Mouse (Mus musculus): ENCODE measurements around the gene Nisch. TPM values are rescaled to one million over a fixed set of nuclear protein-coding genes. Genes with fewer than 3 reads are reported as not detected.

The Nisch gene
- polyA plus RNA-seq, 1 experiment = 257 TPM

GRCm38 (mm10) chr14:31166827-31167226 lies 49.9 kb downstream of the Nisch start:
- DNase-seq (ENCODE audit: low read depth in 1 of 2, low spot score in 2 of 2) = no peak
- H3K27me3 ChIP-seq (ENCODE audit: control insufficient read depth, insufficient read depth, low read length) = no peaks in the 10 kb centered on the region
- H3K36me3 ChIP-seq (ENCODE audit: control insufficient read depth, insufficient read depth, low read length) = peaks cover 11% of the 10 kb centered on the region
- TF ChIP-seq CTCF (IDR thresholded peaks at IDR 0.05; ENCODE audit: extremely low read depth, insufficient read depth, insufficient read length, insufficient replicate concordance) = no peak
- TF ChIP-seq POLR2A (IDR thresholded peaks at IDR 0.05; ENCODE audit: low read depth, low read length) = no peak
- H3K27ac ChIP-seq (ENCODE audit: insufficient read depth, low read length) = no peak overlapping the region
- no peak overlapping the region for H3K4me3 ChIP-seq (ENCODE audit: extremely low read depth, insufficient read depth, insufficient read length)
- WGBS = 55% methylated on average over 9 of the region's 9 CpGs
- H3K4me1 ChIP-seq (ENCODE audit: control insufficient read depth, insufficient read depth, insufficient read length) = no peaks in the 10 kb centered on the region; the same call in 1 of the 2 replicates

DNA sequence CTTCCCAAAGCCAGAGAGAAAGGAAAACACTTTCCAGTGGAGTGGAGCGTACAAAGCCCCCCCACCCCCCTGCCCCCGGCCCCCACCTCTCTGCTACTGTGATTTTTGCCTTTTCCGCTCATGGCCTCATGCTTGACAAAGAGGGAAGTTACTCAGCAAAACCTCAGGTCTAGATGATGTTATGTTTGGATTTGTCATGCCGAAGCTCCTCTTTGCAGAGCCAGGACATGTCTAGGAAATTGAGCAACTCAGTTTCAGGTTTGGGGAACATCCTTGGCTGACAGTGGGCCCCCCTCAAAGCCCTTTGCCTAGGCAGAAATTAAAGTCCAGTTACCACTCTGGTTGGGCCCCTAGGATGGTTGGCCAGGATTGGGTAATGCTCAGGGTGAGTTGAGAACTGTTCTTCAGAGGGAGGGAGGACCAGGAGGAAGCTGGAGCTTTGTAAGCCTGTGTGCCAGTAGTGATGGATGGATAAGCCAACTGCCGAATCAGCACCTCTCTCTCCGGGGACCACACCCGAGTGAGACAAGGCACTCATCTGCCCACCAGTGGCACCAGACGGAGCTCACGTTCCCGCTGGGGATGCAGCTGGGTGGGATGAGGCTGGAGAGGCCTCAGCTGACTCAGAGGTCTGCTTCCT lies 50.6 kb downstream of the Nisch start:
- no peak overlapping the region; the same call in 1 of the 2 replicates for H3K4me3 ChIP-seq (ENCODE audit: extremely low read depth, insufficient read depth, insufficient read length)
- H3K4me1 ChIP-seq (ENCODE audit: control insufficient read depth, insufficient read depth, insufficient read length) = no peaks in the 10 kb centered on the region; the same call in 1 of the 2 replicates
- no peak for TF ChIP-seq POLR2A (IDR thresholded peaks at IDR 0.05; ENCODE audit: low read depth, low read length)
- TF ChIP-seq CTCF (IDR thresholded peaks at IDR 0.05; ENCODE audit: extremely low read depth, insufficient read depth, insufficient read length, insufficient replicate concordance) = no peak
- H3K27me3 ChIP-seq (ENCODE audit: control insufficient read depth, insufficient read depth, low read length) = no peaks in the 10 kb centered on the region
- no peak for DNase-seq (ENCODE audit: low read depth in 1 of 2, low spot score in 2 of 2)
- H3K27ac ChIP-seq (ENCODE audit: insufficient read depth, low read length) = no peak overlapping the region
- WGBS = 11% methylated on average over 10 of the region's 10 CpGs
- peaks cover 3% of the 10 kb centered on the region for H3K36me3 ChIP-seq (ENCODE audit: control insufficient read depth, insufficient read depth, low read length)

- Histone ChIP-seq H3K36me3 (ENCODE audit: control insufficient read depth, insufficient read depth, low read length) (no peaks in the 10 kb centered on the region), H3K4me1 (ENCODE audit: control insufficient read depth, insufficient read depth, insufficient read length) (no peaks in the 10 kb centered on the region; the same call in 1 of the 2 replicates), H3K4me3 (ENCODE audit: extremely low read depth, insufficient read depth, insufficient read length) (no peak overlapping the region), H3K27ac (ENCODE audit: insufficient read depth, low read length) (no peak overlapping the region), H3K27me3 (ENCODE audit: control insufficient read depth, insufficient read depth, low read length) (no peaks in the 10 kb centered on the region)
- TF ChIP-seq CTCF (IDR thresholded peaks at IDR 0.05; ENCODE audit: extremely low read depth, insufficient read depth, insufficient read length, insufficient replicate concordance) (no peak), POLR2A (IDR thresholded peaks at IDR 0.05; ENCODE audit: low read depth, low read length) (no peak)
- 35% methylated on average over 7 of the region's 7 CpGs for WGBS
- no peak for DNase-seq (ENCODE audit: low read depth in 1 of 2, low spot score in 2 of 2)
Measured at GRCm38 (mm10) chr14:31165458-31165857, 51.3 kb downstream of the Nisch start.

DNA sequence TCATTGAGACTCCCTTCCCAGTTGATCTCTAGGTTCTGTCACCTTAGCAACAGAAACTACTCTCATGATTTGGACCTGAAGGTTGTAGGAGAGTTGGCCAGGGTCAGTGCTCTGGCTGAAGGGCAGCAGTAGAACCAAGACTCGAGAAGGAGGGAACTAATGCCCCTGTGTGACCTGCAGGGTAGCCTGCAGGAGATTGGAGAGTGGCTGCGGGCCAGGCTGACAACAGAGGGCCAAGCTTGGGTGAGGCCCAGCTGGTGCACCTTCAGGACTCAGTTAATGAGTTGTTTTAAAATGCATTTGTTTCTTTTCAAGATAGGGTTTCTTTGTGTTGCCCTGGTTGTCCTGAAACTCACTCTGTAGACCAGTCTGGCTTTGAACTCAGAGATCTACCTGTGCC lies 51.7 kb downstream of the Nisch start:
- Histone ChIP-seq H3K4me1 (ENCODE audit: control insufficient read depth, insufficient read depth, insufficient read length) (no peaks in the 10 kb centered on the region; the same call in 1 of the 2 replicates), H3K36me3 (ENCODE audit: control insufficient read depth, insufficient read depth, low read length) (no peaks in the 10 kb centered on the region), H3K27ac (ENCODE audit: insufficient read depth, low read length) (no peak overlapping the region), H3K27me3 (ENCODE audit: control insufficient read depth, insufficient read depth, low read length) (no peaks in the 10 kb centered on the region), H3K4me3 (ENCODE audit: extremely low read depth, insufficient read depth, insufficient read length) (no peak overlapping the region)
- WGBS = 68% methylated on average over 2 of the region's 2 CpGs
- TF ChIP-seq POLR2A (IDR thresholded peaks at IDR 0.05; ENCODE audit: low read depth, low read length) = no peak
- TF ChIP-seq CTCF (IDR thresholded peaks at IDR 0.05; ENCODE audit: extremely low read depth, insufficient read depth, insufficient read length, insufficient replicate concordance) = no peak
- DNase-seq (ENCODE audit: low read depth in 1 of 2, low spot score in 2 of 2) = no peak

GRCm38 (mm10) chr14:31164067-31164466 lies 52.7 kb downstream of the Nisch start:
- no peak for DNase-seq (ENCODE audit: low read depth in 1 of 2, low spot score in 2 of 2)
- no peaks in the 10 kb centered on the region for H3K36me3 ChIP-seq (ENCODE audit: control insufficient read depth, insufficient read depth, low read length)
- H3K4me1 ChIP-seq (ENCODE audit: control insufficient read depth, insufficient read depth, insufficient read length) = no peaks in the 10 kb centered on the region; the same call in 1 of the 2 replicates
- no peaks in the 10 kb centered on the region for H3K27me3 ChIP-seq (ENCODE audit: control insufficient read depth, insufficient read depth, low read length)
- 71% methylated on average over 8 of the region's 8 CpGs for WGBS
- no peak overlapping the region for H3K27ac ChIP-seq (ENCODE audit: insufficient read depth, low read length)
- H3K4me3 ChIP-seq (ENCODE audit: extremely low read depth, insufficient read depth, insufficient read length) = no peak overlapping the region
- TF ChIP-seq POLR2A (IDR thresholded peaks at IDR 0.05; ENCODE audit: low read depth, low read length) = no peak
- no peak for TF ChIP-seq CTCF (IDR thresholded peaks at IDR 0.05; ENCODE audit: extremely low read depth, insufficient read depth, insufficient read length, insufficient replicate concordance)

- Histone ChIP-seq H3K36me3 (ENCODE audit: control insufficient read depth, insufficient read depth, low read length) (no peaks in the 10 kb centered on the region), H3K27ac (ENCODE audit: insufficient read depth, low read length) (no peak overlapping the region), H3K4me1 (ENCODE audit: control insufficient read depth, insufficient read depth, insufficient read length) (no peaks in the 10 kb centered on the region; the same call in 1 of the 2 replicates), H3K27me3 (ENCODE audit: control insufficient read depth, insufficient read depth, low read length) (no peaks in the 10 kb centered on the region), H3K4me3 (ENCODE audit: extremely low read depth, insufficient read depth, insufficient read length) (no peak overlapping the region)
- no peak for DNase-seq (ENCODE audit: low read depth in 1 of 2, low spot score in 2 of 2)
- TF ChIP-seq CTCF (IDR thresholded peaks at IDR 0.05; ENCODE audit: extremely low read depth, insufficient read depth, insufficient read length, insufficient replicate concordance) (no peak), POLR2A (IDR thresholded peaks at IDR 0.05; ENCODE audit: low read depth, low read length) (no peak)
- 82% methylated on average over 10 of the region's 10 CpGs for WGBS
Measured at GRCm38 (mm10) chr14:31161638-31162037, 55.1 kb downstream of the Nisch start.

DNA sequence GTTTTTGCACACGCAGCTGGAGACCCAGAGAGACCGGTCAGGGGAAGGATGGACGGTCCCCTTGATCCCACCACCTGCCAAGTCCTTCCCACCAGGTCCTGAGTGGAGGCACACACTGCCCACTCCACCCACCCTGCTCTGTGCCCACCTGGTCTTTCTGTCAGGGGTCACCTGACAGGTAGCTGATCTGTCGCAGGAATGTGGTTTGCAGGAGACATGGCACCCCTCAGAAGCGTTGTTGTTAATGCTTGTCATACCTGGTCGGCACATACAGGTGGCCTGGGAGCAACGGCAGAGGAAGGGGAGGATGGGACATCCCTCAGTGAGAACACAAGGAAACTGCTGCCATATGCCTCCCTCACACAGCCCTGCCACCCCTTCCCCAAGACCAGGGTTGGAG lies 55.6 kb downstream of the Nisch start:
- DNase-seq (ENCODE audit: low read depth in 1 of 2, low spot score in 2 of 2) = no peak
- TF ChIP-seq POLR2A (IDR thresholded peaks at IDR 0.05; ENCODE audit: low read depth, low read length) (no peak), CTCF (IDR thresholded peaks at IDR 0.05; ENCODE audit: extremely low read depth, insufficient read depth, insufficient read length, insufficient replicate concordance) (no peak)
- Histone ChIP-seq H3K27ac (ENCODE audit: insufficient read depth, low read length) (no peak overlapping the region), H3K4me3 (ENCODE audit: extremely low read depth, insufficient read depth, insufficient read length) (no peak overlapping the region), H3K27me3 (ENCODE audit: control insufficient read depth, insufficient read depth, low read length) (no peaks in the 10 kb centered on the region), H3K36me3 (ENCODE audit: control insufficient read depth, insufficient read depth, low read length) (no peaks in the 10 kb centered on the region), H3K4me1 (ENCODE audit: control insufficient read depth, insufficient read depth, insufficient read length) (no peaks in the 10 kb centered on the region; the same call in 1 of the 2 replicates)
- 88% methylated on average over 7 of the region's 7 CpGs for WGBS
